Mouse (Mus musculus) gastrocnemius, postnatal 10 days (tissue): Measurements from ENCODE around the gene Rab28. TPM values are rescaled to one million over a fixed set of nuclear protein-coding genes. Genes with fewer than 3 reads are reported as not detected.
"Not testable (repeated sequence)": the region's sequence is repeated elsewhere in the genome, so short reads cannot be mapped to it uniquely, and the experiment has no call there.

ENCODE experiments used
- DNase-seq: peaks from one replicate; pipeline ENCODE4 v3.0.0; 2021; ENCODE audit warnings: mixed read lengths
- long read RNA-seq, 2 experiments: library from polyadenylated mRNA; stranded (forward); transcript quantifications; one replicate each; pipeline ENCODE4 v2.0.0; 2021
- total RNA-seq, 2 experiments: library from RNA; stranded (reverse); gene quantifications; 2 replicates each; pipeline ENCODE4 v1.2.3; 2021

The Rab28 gene
- 10 to 100 TPM; 52.6 to 53.2 TPM for total RNA-seq
- long read RNA-seq, experiment 1, transcript Rab28-201 (7 exons, 1,635 nt): minor isoform, 21 of 135 reads
- long read RNA-seq, experiment 1, transcript Rab28-203 (8 exons, 1,697 nt): major isoform, 99 of 135 reads
- long read RNA-seq, experiment 1, partial matches to known transcripts: 1 of 135 reads
- long read RNA-seq, experiment 1, other reads (novel, unspliced or antisense): 13 of 135 reads
- long read RNA-seq, experiment 2, transcript Rab28-203 (8 exons, 1,697 nt): major isoform, 129 of 173 reads
- long read RNA-seq, experiment 2, transcript Rab28-201 (7 exons, 1,635 nt): minor isoform, 30 of 173 reads
- long read RNA-seq, experiment 2, partial matches to known transcripts: 3 of 173 reads
- long read RNA-seq, experiment 2, other reads (novel, unspliced or antisense): 11 of 173 reads

DNA sequence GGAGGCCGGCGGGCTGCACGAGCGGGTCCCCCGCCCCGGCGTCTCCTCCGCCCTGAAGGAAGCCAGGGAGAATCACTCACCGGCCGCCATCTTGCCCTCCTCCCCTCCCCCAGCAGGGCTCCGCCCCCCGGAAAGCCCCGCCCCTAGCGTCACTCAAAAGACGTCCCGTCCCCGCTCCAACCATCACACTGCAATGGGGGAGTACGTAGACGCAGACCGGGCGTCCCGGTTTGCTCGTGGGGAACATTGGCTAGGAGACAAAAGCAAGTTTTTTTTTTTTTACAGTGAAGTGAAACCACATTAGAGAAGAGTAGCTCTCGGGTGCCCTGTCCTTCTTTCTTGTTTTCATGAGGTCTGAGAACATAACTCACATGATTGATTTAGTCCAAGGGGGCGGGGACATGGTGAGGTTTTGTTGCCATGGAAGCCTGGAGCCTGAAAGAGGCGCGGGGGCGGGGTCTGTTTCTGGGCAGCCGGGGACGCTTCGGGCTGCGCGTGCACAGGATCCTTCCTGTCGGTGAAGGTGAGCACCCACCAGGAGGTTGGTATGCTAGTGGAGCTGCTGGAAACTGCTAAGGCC, at the start of gene Rab28:
Rab28 (minus strand) TSS at position 107 of the 580 bp plus-strand sequence.
- DNase-seq: peak; percentile 97

GRCm38 (mm10) chr5:41757338-41757737, 49.4 kb upstream of the Rab28 start:
- no peak for DNase-seq

DNA sequence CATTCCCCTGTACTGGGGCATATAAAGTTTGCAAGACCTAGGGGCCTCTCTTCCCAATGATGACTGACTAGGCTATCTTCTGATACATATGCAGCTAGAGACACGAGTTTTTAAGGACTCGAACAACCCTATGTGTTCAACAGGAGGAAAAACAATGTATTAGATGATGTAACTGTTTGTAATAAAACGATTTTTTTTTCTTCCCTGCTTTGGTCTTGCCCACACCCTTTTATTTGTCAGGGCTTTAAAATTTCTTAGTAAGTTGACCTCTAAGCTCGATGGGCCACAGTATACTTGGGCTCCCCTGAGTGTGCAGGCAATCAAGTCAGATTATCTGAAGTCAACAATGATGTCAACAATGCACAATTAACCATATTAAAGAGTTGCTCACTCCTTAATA, 48.4 kb upstream of the Rab28 start:
- no peak for DNase-seq

- no peak for DNase-seq
These were observed 47.5 kb upstream of the Rab28 start for GRCm38 (mm10) chr5:41755373-41755960.

GRCm38 (mm10) chr5:41754836-41755235, 46.9 kb upstream of the Rab28 start:
- DNase-seq: no peak

GRCm38 (mm10) chr5:41754226-41754775, 46.3 kb upstream of the Rab28 start:
- DNase-seq: no peak

DNA sequence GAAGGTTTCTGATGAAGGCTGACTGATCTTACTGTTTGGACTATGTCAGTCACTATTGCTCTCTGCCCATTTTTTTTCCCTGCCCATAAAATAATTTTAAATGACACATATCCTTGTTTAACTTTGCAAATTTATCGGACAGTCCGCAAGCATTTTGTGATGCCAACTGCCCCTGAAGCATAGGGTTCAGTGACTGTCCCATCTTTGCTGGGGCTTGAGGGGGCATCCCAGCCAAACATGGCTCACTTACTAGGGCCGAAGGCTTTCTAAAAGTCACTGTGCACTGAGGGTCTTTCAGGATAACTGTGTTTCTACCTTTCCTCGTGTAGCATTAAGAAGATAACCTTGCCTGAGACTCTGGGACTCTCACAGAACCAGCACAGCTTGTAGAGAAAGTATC, 44.8 kb upstream of the Rab28 start:
- DNase-seq: no peak

DNA sequence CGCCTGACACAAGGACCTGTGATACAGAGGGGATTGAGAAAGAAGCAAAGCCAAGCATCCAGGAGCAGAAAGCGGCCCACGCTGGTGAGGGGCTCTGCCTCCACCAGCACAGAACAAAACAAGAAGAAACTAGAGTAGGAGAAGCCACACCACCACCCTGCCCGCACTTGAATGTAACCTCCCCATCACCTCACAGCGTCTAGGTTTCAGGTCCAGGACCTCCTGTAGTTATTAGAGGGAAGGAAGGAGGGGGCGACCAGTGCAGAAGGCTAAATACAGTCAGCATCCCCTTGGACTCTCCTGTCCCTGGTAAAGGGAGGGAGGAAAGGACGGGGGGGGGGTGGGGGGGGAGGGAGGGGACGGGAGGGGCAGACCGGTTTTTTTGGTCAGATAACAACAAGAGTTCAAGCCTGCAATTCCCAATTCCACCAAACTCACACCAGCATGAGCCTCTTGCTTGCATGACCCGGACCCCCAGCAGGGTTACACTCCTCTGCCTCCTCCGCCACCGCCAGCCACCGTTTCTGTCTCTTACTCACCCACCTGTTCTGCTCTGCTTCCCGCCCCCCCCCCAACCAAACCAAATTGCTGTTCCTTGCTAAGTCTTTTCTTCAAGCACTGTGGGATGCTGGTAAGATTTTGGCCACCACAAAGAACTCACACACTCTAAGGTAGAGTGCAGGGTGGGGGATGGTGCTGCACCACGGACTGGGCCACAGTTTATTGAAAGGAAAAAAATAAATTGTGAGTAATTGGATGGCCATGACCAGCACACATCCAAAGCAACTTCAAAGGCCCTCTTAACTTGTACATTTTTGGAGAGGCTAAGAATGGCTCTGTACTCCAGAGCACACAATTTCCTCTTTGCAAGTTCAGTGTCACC, 37.2 kb upstream of the Rab28 start:
- no peak for DNase-seq

GRCm38 (mm10) chr5:41744234-41744633, 36.3 kb upstream of the Rab28 start:
- DNase-seq: no peak

GRCm38 (mm10) chr5:41738817-41739216, 30.9 kb upstream of the Rab28 start:
- DNase-seq: no peak

DNA sequence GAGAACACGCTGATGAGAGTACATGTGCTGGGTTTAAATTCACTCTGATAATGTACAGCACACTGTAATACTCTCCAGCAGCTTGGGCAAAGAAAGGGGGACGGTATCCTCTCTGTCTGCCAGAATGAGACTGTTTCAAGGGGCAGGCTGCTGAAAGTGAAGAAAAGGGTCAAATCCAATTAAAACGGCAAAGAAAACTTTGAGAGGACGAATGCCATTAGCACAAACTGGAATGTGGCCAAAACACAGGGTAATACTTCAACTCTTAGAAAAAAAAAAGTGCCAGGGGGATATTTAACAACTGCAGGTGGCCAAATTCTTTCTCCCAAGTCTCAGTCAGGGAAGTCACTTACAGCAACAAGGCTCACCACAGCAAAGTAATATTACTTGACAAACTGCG, 29.1 kb upstream of the Rab28 start:
- no peak for DNase-seq

DNA sequence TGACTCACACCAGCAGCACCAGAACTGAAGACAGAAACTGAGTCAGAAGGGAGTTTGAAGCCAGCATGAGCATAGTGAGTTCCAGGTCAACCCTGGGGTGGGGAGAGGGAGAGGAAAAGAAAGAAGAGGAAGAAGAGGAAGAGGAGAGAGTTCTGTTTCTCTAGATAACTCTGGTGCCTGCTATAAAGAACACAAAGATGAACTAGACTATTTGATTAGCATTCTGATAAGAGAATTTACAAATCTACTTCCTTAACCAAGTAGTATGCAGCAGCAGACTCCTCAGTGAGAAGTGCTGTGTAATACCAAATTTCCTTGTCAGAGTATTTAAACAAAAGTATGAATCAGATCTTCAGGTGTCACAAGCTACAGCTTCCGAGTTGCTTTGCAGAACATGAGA, 19.1 kb upstream of the Rab28 start:
- no peak for DNase-seq

DNA sequence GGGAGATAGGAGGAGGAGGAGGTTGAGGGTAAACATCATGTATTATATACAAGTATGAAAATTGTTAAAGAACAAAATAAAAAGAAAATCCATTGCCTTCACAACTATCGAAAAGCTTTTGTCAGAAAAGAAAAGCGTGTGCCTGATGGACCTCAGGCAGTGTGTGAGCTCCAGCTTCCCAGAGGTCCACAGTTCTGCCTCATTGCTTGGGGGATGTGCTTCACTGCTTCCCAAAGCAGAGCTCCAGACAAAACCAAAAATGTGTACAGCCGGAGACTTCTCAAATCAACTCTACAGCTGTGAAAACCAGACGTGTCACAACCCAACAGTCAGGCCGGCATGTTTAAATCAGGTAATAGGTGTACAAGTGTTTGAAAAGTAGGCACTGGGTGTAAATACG, 17.6 kb upstream of the Rab28 start:
- no peak for DNase-seq

DNA sequence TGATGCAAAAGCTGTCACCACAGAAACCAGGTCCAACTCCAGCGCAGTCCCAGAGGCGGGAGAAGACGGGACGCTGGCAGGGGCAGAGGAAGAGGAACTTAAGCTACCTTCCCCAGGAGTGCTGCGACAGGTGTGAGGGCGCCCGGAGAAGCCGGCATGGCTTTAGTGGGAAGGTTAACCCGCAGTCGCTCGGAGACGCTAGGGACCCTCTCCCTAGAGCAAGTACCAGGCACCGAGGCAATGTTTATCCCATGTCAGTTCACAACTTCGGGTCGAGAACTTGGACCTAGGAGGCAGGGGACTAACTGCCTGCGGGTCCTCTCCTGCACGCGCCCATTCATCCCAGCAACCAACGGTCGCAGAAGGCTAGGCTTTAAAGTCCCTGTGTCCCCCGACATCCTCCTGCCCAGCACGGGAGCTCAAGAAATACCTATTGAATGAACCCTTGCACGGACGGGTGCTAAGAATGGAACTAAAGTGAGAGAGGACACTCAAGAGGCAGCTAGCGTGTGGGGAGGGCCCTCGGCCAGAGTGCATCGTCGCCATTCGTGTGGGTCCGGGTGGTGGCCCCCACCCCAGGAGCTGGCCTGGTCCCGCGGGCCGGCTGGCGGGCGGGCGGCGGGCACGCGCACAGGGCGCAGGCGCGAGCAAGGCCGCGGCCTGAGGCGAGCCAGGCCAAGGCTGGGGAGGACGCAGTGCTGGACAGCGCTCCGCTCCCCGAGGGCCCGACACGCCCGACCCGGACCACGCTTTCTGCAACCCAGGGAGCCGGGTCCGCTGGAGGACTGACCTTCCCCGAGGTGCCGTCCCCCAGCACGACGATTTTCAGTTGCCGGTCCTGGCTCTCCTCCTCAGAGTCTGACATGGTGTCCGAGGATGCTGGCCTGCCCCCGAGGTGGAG, 592 bp downstream of the Rab28 start:
- peak; percentile 70 for DNase-seq

- no peak for DNase-seq
These were observed 1.2 kb downstream of the Rab28 start for GRCm38 (mm10) chr5:41706777-41707114.

DNA sequence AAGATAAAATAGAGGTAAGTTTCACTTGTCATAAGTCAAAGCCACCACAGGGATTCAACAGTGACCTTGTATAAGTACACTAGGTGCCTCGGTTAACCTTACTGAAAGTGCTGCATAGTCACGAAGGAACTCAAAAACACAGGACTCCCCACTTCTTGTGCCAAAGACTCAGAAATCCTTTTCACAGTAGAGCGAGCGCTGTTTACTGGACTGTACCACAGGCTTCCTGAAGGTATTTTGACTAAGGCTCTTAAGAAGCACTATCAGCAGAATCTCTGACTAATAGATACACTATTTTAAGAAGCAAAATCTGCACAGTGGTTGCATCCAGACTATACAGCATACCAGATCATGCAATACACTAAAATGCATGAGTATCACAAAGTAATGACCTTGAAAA, 6.9 kb downstream of the Rab28 start:
- DNase-seq: not testable (repeated sequence)

- DNase-seq: no peak
These were observed 10.0 kb downstream of the Rab28 start for GRCm38 (mm10) chr5:41697958-41698357.

DNA sequence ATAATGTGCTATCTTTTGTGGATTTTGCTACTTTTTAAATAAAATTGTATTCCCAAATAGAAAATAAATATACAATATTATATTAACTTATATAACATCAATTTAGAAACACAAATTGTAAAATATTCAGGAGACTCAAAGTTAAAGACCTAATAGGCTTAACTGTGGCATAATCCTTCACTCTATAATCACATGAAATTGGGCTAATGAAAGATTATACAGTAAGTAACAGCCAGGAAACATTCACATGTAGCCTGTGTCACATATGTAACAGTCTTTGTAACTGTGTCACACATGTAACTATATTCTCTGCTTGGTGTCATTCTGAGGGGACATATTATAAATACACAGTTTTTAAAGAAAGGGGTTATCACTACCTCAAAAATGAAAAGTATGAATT, 22.9 kb downstream of the Rab28 start:
- no peak for DNase-seq

- DNase-seq: no peak
These were observed 24.0 kb downstream of the Rab28 start for GRCm38 (mm10) chr5:41683976-41684375.

DNA sequence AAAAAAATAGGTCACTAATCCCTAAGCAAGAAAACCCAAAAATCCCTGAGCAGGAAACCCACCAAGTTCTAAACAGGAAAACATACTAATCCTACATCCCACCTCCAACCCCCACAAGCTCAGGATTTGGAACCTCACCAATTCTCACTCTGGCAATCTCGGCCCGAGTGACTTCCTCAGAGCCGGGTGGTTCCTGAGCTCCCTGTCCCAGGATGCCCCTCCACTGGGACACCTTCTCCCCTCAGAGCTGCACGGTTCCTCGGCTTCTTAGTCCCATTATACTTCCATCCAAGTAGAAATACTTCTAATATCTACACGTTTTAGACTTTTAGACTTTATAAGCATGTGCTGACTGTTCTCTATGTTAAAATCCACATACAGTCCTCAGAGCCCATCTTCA, 41.9 kb downstream of the Rab28 start:
- no peak for DNase-seq

DNA sequence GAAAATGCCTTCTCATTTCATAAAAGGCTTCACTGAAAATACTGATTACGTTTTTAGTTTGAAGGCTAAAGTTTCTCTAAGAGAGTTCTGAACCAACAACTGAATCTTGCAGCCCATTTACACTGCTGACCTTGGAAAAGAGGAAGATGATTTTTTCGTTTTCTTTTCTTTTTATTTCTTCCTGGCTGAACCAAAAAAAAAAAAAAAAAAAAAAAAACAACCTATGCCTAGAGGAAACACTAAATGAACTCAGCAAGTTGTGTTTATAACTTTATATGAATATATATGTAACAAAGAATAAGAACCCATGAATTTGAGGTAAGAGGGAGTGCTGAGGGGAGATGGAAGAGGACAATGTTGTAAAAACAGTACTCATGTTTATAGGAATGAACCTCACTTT, 71.2 kb downstream of the Rab28 start:
- DNase-seq: no peak
